Mouse (Mus musculus) megakaryocyte, embryonic 14.5 days (primary cell): ENCODE results near the gene Tead4. TPM values are rescaled to one million over a fixed set of nuclear protein-coding genes. Genes with fewer than 3 reads are reported as not detected.

Source experiments
- H3K27me3 ChIP-seq: replicated peaks from 2 replicates; pipeline ENCODE3; 2012; ENCODE audit warnings: inconsistent platforms
- H3K36me3 ChIP-seq: replicated peaks from 2 replicates; pipeline ENCODE3; 2012; ENCODE audit warnings: low read length, inconsistent platforms, mixed read lengths
- H3K4me1 ChIP-seq: 2 replicates; pipeline ENCODE4 v1.6.1; 2012; ENCODE audit warnings: inconsistent platforms
- H3K4me3 ChIP-seq: replicated peaks from 2 replicates; pipeline ENCODE3; 2012; ENCODE audit warnings: moderate library complexity, mild to moderate bottlenecking, inconsistent platforms
- H3K9me3 ChIP-seq: 2 replicates; pipeline ENCODE4 v1.6.1; 2012; ENCODE audit warnings: inconsistent platforms
- FLI1 ChIP-seq: IDR thresholded peaks from 2 replicates; pipeline ENCODE4 v1.6.1; 2012; ENCODE audit warnings: low read length, inconsistent platforms, mixed read lengths
- GATA1 ChIP-seq: IDR thresholded peaks from 3 replicates; pipeline ENCODE4 v1.6.1; 2012; ENCODE audit warnings: mixed read lengths, low read length, inconsistent platforms, borderline replicate concordance
- polyA plus RNA-seq: library from polyadenylated mRNA; stranded (reverse); fragments of >175 nt; gene quantifications from 2 replicates; pipeline ENCODE4 v1.2.3, GENCODE M21; 2012; ENCODE audit warnings: low replicate concordance; ENCODE audit not compliant: insufficient read depth

Tead4 gene
- 0.16 TPM in 1 of 2 replicates, not detected in the other for polyA plus RNA-seq

DNA sequence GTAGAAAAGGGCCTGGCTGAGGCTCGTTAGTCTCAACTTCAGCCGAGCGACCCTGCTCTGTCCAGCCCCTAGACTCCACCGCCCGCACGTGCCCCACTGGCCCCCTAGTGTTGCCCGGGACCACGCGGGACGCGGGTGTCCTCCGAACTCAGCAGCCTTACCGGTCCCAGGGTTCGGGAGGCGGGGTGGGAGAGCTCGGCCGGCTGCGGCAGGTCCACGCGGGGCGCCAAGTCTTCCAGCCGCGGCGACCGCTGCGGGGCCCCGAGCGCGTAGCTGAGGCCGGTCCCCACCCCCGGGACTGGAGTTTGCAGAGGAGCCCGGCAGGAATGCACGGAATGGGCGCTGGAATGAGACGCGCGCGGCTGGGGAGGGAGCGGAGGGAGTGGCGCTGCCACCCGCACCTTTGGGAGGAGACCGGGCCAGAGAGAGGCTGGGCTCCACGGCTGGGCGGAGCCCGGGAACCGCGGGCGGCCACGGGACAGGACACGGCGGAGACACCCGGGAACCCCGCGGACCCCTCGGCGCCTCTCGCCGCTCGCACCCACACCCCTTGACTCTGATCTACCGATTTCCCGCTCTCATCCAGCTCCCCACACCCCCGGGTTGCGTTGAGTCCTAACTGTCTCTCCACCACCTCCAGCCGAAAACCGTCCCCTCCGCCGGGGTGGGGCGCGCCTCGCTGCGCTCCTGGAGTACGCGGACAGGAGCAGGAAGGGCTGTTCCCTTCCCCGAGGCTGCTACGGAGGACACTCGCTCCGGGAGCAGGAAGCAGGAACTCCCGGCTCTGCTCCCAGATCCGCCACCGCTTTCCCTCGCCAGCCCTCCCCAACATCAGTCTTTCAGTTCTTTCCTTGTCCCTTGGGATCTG is at the start of gene Tead4:
Tead4 (minus strand) TSS at position 690 of the 868 bp plus-strand sequence.
- Histone ChIP-seq H3K36me3 (no peaks in the 10 kb centered on the region), H3K27me3 (peaks cover 88% of the 10 kb centered on the region), H3K4me3 (peak within 1 kb of the TSS; percentile 91), H3K4me1 (peaks cover 19% of the 10 kb centered on the region), H3K9me3 (peaks cover 15% of the 10 kb centered on the region)
- TF ChIP-seq GATA1 (no peak), FLI1 (no peak)

DNA sequence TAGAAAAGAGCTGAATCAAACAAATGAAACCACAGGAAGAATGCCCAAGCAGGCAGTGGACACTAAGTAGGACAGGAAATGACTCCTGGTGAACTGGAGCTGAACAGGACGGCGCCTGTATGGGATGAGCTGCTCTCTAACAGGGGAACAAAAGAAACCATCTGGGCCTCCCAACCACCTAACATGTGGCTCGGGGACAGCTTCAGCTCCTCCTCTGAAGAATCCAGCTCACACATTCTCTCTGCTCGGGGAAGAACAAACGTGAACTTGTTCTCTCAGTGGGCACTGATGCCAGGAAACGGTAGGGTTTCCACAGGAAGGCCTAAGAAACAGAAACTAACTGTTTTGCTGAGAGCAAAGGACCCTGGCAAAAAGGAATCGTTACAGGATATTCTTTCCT is 49.1 kb upstream of the Tead4 start:
- Histone ChIP-seq H3K4me1 (peaks cover 74% of the 10 kb centered on the region), H3K9me3 (no peaks in the 10 kb centered on the region), H3K36me3 (peaks cover 9% of the 10 kb centered on the region), H3K4me3 (peak overlapping the region; percentile 71), H3K27me3 (no peaks in the 10 kb centered on the region)
- no peak for TF ChIP-seq FLI1
- no peak for TF ChIP-seq GATA1

DNA sequence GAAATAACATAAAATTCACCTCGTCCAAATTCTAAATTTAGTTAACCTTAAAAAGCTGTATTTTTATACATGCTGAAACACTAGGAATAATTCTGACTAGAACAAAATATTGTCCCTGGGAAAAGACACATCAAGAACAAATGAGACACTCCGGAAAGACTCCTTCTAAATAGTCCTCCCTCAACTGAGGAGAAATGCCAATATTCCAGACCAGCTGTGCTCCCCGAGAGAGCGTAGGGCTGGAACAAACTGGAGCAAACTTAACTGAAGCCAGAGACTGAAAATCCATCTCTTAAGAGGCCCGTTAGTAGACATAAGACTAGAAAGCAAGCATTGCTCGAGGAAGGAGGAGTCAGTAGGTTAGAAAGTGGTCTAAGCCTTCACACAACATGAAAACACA is 46.2 kb upstream of the Tead4 start:
- H3K27me3 ChIP-seq = no peaks in the 10 kb centered on the region
- no peak for TF ChIP-seq FLI1
- TF ChIP-seq GATA1 = no peak
- peaks cover 11% of the 10 kb centered on the region for H3K36me3 ChIP-seq

DNA sequence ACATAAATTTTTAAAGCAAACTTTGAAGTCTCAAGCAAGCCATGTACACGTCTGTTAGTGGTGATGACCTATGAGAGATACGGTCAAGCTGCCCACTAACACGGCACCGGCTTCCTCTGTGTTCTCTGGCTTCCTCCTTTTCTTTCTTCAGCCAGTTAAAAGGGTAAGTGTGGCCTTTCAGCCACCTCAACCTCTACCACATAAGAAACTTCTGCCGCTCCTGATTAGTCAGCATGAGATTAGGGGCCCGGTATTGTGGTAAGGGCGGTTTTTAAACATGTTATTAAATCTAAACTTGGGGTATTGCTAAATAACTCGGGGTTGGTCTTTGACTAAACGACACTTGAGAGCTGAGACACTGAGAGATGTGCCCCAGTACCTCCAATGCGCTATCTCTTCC is 45.0 kb upstream of the Tead4 start:
- H3K4me1 ChIP-seq = peaks cover 92% of the 10 kb centered on the region
- no peak for TF ChIP-seq FLI1
- TF ChIP-seq GATA1 = no peak
- H3K9me3 ChIP-seq = no peaks in the 10 kb centered on the region
- H3K36me3 ChIP-seq = peaks cover 7% of the 10 kb centered on the region
- H3K4me3 ChIP-seq = peak overlapping the region; percentile 84
- H3K27me3 ChIP-seq = no peaks in the 10 kb centered on the region

More for the DNA sequence above, 46.2 kb upstream of the Tead4 start:
- Histone ChIP-seq H3K4me3 (no peak overlapping the region), H3K4me1 (peaks cover 88% of the 10 kb centered on the region), H3K9me3 (no peaks in the 10 kb centered on the region)

DNA sequence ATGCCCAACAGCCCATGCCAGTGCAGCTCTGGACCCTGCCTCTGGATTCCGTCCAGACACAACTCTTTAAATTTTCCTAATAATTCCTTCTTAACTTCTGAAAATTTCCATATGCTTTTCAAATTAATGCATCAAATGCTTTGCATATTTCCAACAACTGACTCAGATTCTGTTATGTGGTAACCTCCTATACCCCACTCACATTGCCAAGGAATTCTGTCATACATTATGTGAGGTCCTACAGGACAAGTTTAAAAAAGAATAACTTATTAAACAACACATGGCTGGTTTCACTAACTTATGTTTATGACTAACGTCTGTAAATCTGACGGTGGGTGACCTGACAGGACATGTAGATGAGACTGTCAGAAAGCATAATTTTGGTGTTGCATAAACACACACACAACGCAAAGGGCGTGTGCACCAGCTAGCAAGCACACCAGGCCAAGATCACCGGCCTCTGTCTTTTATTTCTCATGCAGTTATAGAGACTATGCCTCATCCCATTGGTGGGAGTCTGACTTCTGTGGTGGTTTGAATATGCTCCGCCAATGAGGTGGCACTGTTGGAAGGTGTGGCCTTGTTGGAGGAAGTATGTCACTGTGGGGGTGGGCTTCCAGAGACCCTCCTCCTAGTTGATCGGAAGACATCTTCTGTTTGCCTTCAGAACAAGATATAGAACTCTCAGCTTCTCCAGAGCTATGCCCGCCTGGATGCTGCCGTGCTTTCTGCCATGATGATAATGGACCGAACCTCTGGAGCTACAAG is 41.5 kb upstream of the Tead4 start:
- H3K36me3 ChIP-seq = peaks cover 7% of the 10 kb centered on the region
- H3K4me1 ChIP-seq = peaks cover 89% of the 10 kb centered on the region
- H3K27me3 ChIP-seq = peaks cover 2% of the 10 kb centered on the region
- H3K4me3 ChIP-seq = no peak overlapping the region
- no peak for TF ChIP-seq GATA1
- no peak for TF ChIP-seq FLI1
- no peaks in the 10 kb centered on the region for H3K9me3 ChIP-seq

DNA sequence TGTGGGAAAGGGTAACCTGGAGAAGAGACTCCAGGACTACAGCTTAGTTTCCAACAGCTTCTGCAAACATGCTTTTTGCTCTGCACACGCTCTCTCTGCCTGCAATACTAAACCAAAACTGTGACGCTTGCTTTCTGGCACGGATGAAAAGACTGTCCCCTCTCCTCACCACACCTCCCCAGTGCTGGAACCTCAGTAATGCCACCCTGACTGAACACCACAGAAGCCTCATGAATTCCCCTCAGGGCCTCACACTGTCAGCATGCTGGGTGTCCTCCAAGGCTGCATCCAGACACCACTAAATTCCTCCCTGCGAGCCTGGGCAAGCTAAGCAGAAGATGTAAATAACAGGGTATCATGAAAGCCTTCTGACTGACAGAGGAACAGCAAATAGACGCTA is 38.3 kb upstream of the Tead4 start:
- Histone ChIP-seq H3K27me3 (peaks cover 2% of the 10 kb centered on the region), H3K36me3 (peaks cover 23% of the 10 kb centered on the region), H3K9me3 (no peaks in the 10 kb centered on the region), H3K4me1 (peaks cover 67% of the 10 kb centered on the region), H3K4me3 (no peak overlapping the region)
- no peak for TF ChIP-seq GATA1
- no peak for TF ChIP-seq FLI1

DNA sequence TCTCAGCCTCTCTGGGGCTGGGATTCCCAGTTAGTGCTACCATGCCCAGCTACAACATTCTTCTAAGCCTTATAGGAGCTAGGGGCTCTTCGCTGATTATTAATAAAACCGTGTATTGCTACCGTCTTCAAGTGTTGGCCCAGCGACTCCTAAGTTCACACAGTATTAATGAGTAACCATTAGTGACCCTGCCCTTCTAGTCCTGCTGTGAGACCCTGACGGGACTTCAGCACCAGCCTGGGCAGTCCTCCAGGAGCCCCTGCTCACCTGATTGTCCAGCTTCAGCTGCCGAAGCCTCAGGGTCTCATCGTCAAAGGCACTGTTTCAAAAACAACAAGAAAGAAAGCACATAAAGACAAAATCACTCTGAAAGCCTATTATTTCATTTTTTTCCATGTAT is 36.8 kb upstream of the Tead4 start:
- H3K36me3 ChIP-seq = peaks cover 37% of the 10 kb centered on the region

DNA sequence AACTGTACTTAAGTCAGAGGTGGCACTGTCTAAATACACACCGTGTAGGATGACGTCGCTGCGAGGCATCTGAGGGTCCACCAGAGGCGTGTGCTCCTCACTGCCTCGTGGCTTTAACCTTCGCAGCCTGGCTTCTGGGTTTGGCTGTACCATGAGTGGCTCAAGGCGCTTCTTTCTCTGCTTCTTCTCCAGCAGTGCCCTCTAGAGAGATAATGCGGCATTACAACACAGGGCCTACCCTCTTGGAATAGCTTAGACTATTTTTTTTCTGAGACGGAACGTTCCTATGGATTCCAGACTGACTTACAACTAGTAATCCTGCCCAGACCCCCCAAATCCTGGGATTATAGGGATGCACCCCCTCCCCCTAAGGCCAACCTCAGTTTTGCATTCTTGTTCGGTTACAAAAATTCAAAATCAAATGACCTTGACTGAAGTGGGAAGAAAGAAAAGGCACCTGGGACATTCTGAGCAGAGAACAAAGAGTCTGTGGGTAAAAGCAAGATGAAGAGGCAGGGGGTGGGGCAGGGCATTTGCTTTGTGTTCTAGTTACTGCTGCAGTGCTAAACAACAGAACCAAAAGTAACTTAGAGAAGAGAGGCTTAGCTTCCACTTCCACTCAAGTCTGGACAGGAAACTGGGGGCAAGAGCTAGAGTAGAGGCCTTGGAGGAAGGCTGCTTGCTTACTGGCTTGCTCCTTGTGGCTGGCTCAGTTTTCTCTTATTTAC is 33.9 kb upstream of the Tead4 start:
- no peak for TF ChIP-seq FLI1
- TF ChIP-seq GATA1 = no peak
- H3K36me3 ChIP-seq = peaks cover 52% of the 10 kb centered on the region
- peaks cover 6% of the 10 kb centered on the region for H3K9me3 ChIP-seq
- H3K4me3 ChIP-seq = peak overlapping the region; percentile 50
- H3K27me3 ChIP-seq = no peaks in the 10 kb centered on the region
- H3K4me1 ChIP-seq = peaks cover 27% of the 10 kb centered on the region

More for the DNA sequence above, 36.8 kb upstream of the Tead4 start:
- TF ChIP-seq FLI1 (no peak), GATA1 (no peak)
- Histone ChIP-seq H3K9me3 (no peaks in the 10 kb centered on the region), H3K27me3 (peaks cover 2% of the 10 kb centered on the region), H3K4me1 (peaks cover 52% of the 10 kb centered on the region), H3K4me3 (no peak overlapping the region)

DNA sequence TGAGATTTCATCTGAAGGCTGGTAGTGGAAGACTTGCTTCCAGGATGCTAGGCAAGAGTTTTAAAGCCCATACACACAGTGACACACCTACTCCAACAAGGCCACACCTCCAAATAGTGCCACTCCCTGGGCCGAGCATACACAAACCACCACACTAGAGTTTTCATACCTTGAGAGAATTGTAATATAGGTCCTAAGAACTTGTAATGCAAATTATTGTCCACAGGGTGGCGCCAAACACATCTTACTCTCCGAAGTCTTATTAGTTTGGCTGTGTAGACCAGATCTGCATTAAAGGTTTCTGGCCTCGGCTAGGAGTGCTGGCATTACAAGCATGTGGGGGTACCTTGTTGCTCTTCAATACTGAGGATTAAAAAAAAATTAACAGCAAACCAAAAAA is 17.7 kb upstream of the Tead4 start:
- Histone ChIP-seq H3K4me1 (no peaks in the 10 kb centered on the region), H3K36me3 (peaks cover 21% of the 10 kb centered on the region), H3K4me3 (no peak overlapping the region), H3K9me3 (no peaks in the 10 kb centered on the region), H3K27me3 (peaks cover 12% of the 10 kb centered on the region)
- no peak for TF ChIP-seq GATA1
